Mouse (Mus musculus) fat pad, adult 2 months (tissue): Measurements from ENCODE around the gene Gm42688.
"Not testable (repeated sequence)": the region's sequence is repeated elsewhere in the genome, so short reads cannot be mapped to it uniquely, and the experiment has no call there.

Source experiments
- DNase-seq: peaks from one replicate; pipeline ENCODE4 v3.0.0-alpha.2; 2011; ENCODE audit warnings: low read depth, low spot score; ENCODE audit errors: extremely low read depth

Gene Gm42688

GRCm38 (mm10) chr6:83137576-83137950, 36.1 kb downstream of the Gm42688 start:
- no peak for DNase-seq

DNA sequence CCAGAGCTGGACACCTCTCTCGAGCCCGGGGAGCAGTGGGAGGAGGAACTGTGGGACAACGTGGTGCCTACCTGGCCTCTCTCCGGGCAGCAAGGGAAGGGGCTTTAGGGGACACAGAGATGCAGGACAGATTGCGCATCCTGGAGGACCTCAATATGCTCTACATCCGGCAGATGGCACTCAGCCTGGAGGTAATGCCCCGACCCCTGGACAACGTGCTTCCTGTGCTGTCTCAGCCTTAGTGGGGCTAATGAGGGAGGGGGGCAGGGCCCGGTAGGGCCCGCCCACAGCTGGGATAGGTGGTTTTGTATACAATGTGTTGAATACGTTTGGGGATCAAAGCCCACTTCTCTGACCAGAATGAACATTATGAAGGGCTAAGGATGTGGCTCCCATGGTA, 36.6 kb downstream of the Gm42688 start:
- no peak for DNase-seq

DNA sequence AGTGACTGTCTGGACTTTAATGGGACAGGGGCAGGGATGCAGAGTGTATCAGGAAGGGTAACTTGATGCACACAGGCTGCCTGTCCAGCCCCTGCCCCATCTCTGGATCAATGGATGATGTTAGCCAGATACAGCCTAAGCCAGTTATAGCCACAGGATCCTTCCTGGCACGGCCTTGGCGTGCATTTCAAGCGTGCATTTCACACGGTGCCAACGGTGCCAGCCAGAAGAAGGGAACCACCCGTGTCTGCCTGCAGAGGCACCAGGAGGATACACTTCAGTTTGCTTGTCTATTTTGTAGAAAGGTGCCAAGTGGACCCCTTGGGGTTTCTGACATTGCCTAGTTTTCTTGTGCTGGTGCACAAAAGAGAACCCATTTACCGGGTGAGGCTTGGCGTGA, 38.6 kb downstream of the Gm42688 start:
- DNase-seq: no peak

GRCm38 (mm10) chr6:83141636-83142035, 40.2 kb downstream of the Gm42688 start:
- no peak for DNase-seq

DNA sequence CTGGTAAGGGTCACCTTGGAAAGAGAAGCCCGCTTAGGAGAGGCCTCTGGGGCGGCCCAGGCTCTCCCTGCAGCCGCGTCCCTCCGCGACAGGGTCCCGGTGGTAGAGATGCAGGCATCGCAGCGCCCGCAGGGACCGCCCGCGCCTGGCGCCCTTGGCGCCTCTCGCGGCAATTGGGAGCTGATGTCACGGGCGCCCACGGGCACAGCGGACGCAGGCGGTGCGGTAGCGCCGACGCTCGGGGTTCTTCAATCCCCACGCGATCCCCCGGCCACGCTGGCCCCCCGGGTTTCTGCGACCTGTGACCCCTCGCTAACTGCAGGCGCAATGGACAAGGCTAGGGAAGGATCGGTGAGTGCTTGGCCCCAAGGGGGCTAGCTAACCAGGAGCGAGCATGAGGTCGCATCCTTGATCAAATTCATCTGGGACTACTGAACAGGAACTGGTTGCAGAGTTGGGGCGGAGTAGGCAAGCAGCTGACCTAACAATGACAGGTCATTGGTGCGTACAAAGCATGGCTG, 40.9 kb downstream of the Gm42688 start:
- no peak for DNase-seq

DNA sequence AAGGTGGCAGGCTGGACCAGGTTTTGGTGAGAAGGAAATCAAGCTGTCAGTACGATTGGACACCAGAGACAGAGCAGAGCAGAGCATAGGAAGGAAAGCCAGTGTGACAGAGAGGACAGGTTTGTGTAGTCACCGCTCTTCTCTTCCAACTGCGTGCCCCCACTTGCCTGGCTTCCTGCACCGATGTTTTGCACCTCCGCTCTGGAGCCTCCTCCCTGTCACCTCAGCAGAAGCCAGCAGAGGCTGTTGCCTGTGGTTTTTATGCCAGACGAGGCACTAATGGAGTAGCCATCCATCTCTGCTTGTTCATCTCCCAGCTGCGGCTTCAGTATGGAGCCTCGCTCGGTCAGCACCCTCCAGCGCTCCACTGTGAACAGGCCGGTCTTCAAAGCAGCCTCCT, 41.5 kb downstream of the Gm42688 start:
- DNase-seq: no peak

DNA sequence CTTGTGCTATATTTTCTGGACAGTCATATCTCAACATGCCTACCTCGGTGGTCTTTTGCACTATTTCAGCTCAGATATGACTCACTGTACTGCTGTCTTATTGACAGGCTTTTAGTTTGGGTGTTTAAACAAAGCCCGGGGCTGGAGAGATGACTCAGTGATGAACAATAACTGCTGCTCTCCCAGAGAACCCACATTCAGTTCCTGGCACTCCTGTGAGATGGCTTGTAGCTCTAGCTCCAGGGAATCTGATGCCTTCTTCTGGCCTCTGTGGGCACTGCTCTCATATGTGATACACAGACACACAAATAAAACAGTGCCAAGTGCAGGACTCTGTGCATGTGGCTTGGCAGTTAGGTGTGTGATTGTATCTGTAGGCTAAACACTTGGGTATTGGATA, 43.8 kb downstream of the Gm42688 start:
- no peak for DNase-seq

- no peak for DNase-seq
Measured at GRCm38 (mm10) chr6:83145805-83146204, 44.4 kb downstream of the Gm42688 start.

DNA sequence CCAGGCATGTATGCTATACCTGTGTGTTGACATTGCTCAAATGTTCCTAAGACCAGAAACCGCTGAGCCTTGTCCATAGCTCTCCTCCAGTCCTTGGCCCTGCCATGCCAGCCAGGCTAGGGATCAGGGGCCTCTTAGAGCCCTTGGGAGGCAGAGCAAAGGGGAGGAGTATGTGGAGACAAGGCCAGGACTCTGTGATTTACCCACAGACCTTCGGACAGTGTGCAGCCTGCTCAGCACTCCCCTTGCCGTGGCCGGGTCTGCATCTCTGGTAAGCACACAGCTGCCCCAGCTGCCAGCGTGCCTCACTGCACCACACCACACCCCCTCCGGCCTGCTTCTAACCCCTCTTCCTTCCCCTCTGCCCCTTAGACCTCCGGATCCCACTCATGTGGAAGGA, 45.9 kb downstream of the Gm42688 start:
- DNase-seq: no peak

GRCm38 (mm10) chr6:83151721-83152120, 50.3 kb downstream of the Gm42688 start:
- DNase-seq: no peak

- no peak for DNase-seq
Measured at GRCm38 (mm10) chr6:83153038-83153437, 51.6 kb downstream of the Gm42688 start.

- DNase-seq: no peak
Measured at GRCm38 (mm10) chr6:83153485-83153884, 52.1 kb downstream of the Gm42688 start.

GRCm38 (mm10) chr6:83155552-83156238, 54.3 kb downstream of the Gm42688 start:
- DNase-seq: no peak

- DNase-seq: no peak
Measured at GRCm38 (mm10) chr6:83156259-83156684, 54.9 kb downstream of the Gm42688 start, which contains the start of the genes Wdr54 and 1700003E16Rik. TSS of gene Wdr54 (minus strand) at chr6:83156397. TSS of gene 1700003E16Rik (plus strand) at chr6:83156404.

GRCm38 (mm10) chr6:83159456-83159855, 58.0 kb downstream of the Gm42688 start:
- DNase-seq: not testable (repeated sequence)
